Mouse (Mus musculus): ENCODE data around the gene Per3.

The Per3 gene

DNA sequence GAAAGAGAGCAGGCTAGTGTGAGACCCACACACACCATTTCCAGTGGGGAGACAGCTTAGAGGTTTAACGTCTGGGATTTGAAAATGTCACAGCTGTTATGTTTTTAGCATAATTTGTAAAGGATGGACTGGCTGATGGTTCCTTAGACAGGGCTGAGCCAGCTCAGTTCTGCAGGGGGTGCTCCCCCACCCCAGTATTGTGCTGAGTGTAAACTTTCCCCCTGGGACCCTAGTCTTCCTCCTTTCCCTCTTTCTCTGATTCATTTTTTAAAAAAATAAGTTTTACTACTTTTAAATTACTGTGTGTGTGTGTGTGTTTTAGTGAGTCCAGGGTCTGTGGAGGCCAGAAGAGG, 87.4 kb downstream of the Per3 start:
- no peak for DNase-seq (ENCODE audit: low spot score)

DNA sequence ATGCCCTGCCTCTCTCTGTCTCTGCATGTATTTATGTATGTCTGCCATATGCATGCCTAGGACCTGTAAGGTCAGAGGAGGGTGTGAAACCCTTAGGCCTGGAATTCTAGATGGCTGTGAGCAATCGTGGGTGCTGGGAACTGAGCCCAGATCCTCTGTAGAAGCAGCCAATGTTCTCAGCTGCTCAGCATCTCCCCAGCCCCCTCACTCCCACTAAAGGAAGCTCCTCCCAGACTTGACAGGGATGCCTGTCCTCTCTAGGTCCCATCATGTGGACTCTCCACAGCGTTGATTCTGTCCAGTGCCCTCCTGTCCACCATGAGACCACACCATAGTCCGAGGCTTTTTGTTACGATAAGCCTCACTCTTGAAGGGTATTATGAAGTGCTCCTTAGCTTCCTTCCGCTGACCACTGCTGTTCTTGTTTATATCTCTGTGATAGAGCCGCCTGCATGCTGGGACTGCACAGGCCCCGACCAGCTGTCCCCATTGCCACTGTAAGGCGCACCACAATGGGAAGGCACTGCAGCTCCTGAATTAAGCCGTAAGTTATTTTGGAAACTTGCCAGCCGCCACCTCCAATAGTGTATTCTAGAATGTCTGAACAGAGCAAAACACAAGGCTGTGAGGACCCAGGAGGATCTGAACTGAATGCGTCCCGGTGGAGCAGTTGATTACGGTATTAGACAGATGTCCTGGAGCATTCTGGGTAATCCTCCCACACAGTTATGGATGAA, 87.9 kb downstream of the Per3 start:
- DNase-seq (ENCODE audit: low spot score): no peak
